Mouse (Mus musculus): ENCODE results near the gene Cntnap2. TPM values are rescaled to one million over a fixed set of nuclear protein-coding genes. Genes with fewer than 3 reads are reported as not detected.

Gene Cntnap2
- under 1 TPM in 1 of 2 experiments, not detected in 1; 0.21 TPM for polyA plus RNA-seq (2017; shearing (Covaris generic))

GRCm38 (mm10) chr6:45059091-45059490, at the start of gene Cntnap2:
Gene Cntnap2, plus strand, starts transcription at chr6:45059357.

Measured in activated CD4-positive, CD25-positive, alpha-beta regulatory T cell (primary cell).